Mouse (Mus musculus): ENCODE measurements around the gene Atp6v1fnb.

- TF ChIP-seq CTCF (IDR thresholded peaks at IDR 0.05; ENCODE audit: insufficient read depth, low read depth, low read length), result no peak
- no peak for TF ChIP-seq POLR2A (IDR thresholded peaks at IDR 0.05; ENCODE audit: insufficient read depth, low read depth, low read length)
Measured at GRCm38 (mm10) chr6:29449858-29450257, 21.4 kb upstream of the Atp6v1fnb start.
